Mouse (Mus musculus): ENCODE data around the gene Itpr3.

Itpr3 gene

GRCm38 (mm10) chr17:27120561-27121024 lies 63.5 kb downstream of the Itpr3 start:
- DNase-seq = peak; percentile 83

GRCm38 (mm10) chr17:27121266-27121665 lies 64.2 kb downstream of the Itpr3 start:
- no peak for DNase-seq

- DNase-seq = no peak
Observed at GRCm38 (mm10) chr17:27121781-27122180, 64.7 kb downstream of the Itpr3 start.

GRCm38 (mm10) chr17:27122701-27123100 lies 65.6 kb downstream of the Itpr3 start:
- no peak for DNase-seq

- DNase-seq = no peak
Observed at GRCm38 (mm10) chr17:27123103-27123502, 66.0 kb downstream of the Itpr3 start.

- DNase-seq = peak; percentile 41
Observed at GRCm38 (mm10) chr17:27123813-27124375, 66.8 kb downstream of the Itpr3 start.

- peak; percentile 86 for DNase-seq
Observed at GRCm38 (mm10) chr17:27125185-27125584, 68.1 kb downstream of the Itpr3 start.

- DNase-seq = no peak
Observed at GRCm38 (mm10) chr17:27125669-27126202, 68.6 kb downstream of the Itpr3 start.

GRCm38 (mm10) chr17:27126974-27127373 lies 69.9 kb downstream of the Itpr3 start:
- DNase-seq = no peak

GRCm38 (mm10) chr17:27128189-27128588 lies 71.1 kb downstream of the Itpr3 start:
- DNase-seq = peak; percentile 43

- peak; percentile 69 for DNase-seq
Observed at GRCm38 (mm10) chr17:27129291-27129690, 72.2 kb downstream of the Itpr3 start.

- DNase-seq = no peak
Observed at GRCm38 (mm10) chr17:27129819-27130218, 72.7 kb downstream of the Itpr3 start.

GRCm38 (mm10) chr17:27130246-27130645 lies 73.1 kb downstream of the Itpr3 start:
- DNase-seq = peak; percentile 38

- DNase-seq = no peak
Observed at GRCm38 (mm10) chr17:27131240-27131665, 74.1 kb downstream of the Itpr3 start.

- no peak for DNase-seq
Observed at GRCm38 (mm10) chr17:27132238-27132637, 75.1 kb downstream of the Itpr3 start.

GRCm38 (mm10) chr17:27133551-27134141 lies 76.5 kb downstream of the Itpr3 start, which contains the start of gene Uqcc2:
TSS of gene Uqcc2 (minus strand) at chr17:27133916.
- peak; percentile 99 for DNase-seq

- no peak for DNase-seq
Observed at GRCm38 (mm10) chr17:27134187-27134586, 77.1 kb downstream of the Itpr3 start.

GRCm38 (mm10) chr17:27134715-27135114 lies 77.6 kb downstream of the Itpr3 start:
- no peak for DNase-seq

GRCm38 (mm10) chr17:27138396-27138795 lies 81.3 kb downstream of the Itpr3 start:
- no peak for DNase-seq

- DNase-seq = no peak
Observed at GRCm38 (mm10) chr17:27139304-27139703, 82.2 kb downstream of the Itpr3 start.

GRCm38 (mm10) chr17:27140262-27140661 lies 83.2 kb downstream of the Itpr3 start:
- DNase-seq = no peak

GRCm38 (mm10) chr17:27141971-27142450 lies 84.9 kb downstream of the Itpr3 start:
- DNase-seq = peak; percentile 54

- no peak for DNase-seq
Observed at GRCm38 (mm10) chr17:27144152-27144551, 87.0 kb downstream of the Itpr3 start.

GRCm38 (mm10) chr17:27146323-27146923 lies 89.3 kb downstream of the Itpr3 start:
- DNase-seq = no peak

Measured in kidney, postnatal 10 days (tissue).